Mouse (Mus musculus): ENCODE measurements at regions not wholly inside any gene's neighbourhood (a gene's known extent, or its start where the extent isn't known, plus 50 kb on each side); places are given as distances from the start of the nearest gene placed in this dataset.

DNA sequence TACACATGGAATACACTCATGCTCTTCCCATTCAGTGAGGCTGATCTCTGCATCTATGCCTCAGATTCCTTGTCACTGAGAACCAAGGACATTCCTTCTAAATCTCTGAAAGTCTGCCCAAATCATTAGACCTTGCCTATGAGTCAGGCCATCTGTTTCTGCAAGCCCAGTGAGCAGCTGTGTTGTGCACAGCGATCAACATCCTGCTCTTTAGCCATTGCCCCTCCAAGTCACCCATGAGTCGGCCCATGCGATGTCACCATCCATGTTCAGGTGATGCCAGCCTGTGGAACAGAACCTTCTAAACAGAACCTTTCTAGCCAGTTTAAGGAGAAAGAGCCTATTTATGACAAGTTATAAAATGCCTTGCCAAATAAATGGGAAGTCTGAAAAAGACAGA, 66.4 kb upstream of the Sfrp2 start:
- Histone ChIP-seq H3K4me3 (ENCODE audit: control insufficient read depth, insufficient read depth, low read length) (no peak overlapping the region), H3K4me1 (replicated peaks; ENCODE audit: control insufficient read depth, insufficient read depth, low read length) (no peaks in the 10 kb centered on the region), H3K27ac (ENCODE audit: control insufficient read depth, insufficient read depth, low read length) (no peak overlapping the region), H3K36me3 (ENCODE audit: control insufficient read depth, insufficient read depth, low read length) (no peaks in the 10 kb centered on the region), H3K27me3 (ENCODE audit: control insufficient read depth, insufficient read depth, low read length) (no peaks in the 10 kb centered on the region)
- 96% methylated on average over 3 of the region's 3 CpGs for WGBS
- TF ChIP-seq CTCF (IDR thresholded peaks at IDR 0.05; ENCODE audit: borderline replicate concordance, control insufficient read depth, extremely low read depth, insufficient read depth, low read length, poor library complexity) (no peak), POLR2A (IDR thresholded peaks at IDR 0.05; ENCODE audit: control insufficient read depth, extremely low read depth, insufficient read depth, low read length, poor library complexity) (no peak)
- DNase-seq, result no peak

- Histone ChIP-seq H3K27ac (ENCODE audit: control insufficient read depth, insufficient read depth, low read length) (no peak overlapping the region), H3K27me3 (ENCODE audit: control insufficient read depth, insufficient read depth, low read length) (no peaks in the 10 kb centered on the region), H3K36me3 (ENCODE audit: control insufficient read depth, insufficient read depth, low read length) (no peaks in the 10 kb centered on the region), H3K4me1 (replicated peaks; ENCODE audit: control insufficient read depth, insufficient read depth, low read length) (no peaks in the 10 kb centered on the region), H3K4me3 (ENCODE audit: control insufficient read depth, insufficient read depth, low read length) (no peak overlapping the region)
- TF ChIP-seq CTCF (IDR thresholded peaks at IDR 0.05; ENCODE audit: borderline replicate concordance, control insufficient read depth, extremely low read depth, insufficient read depth, low read length, poor library complexity) (no peak), POLR2A (IDR thresholded peaks at IDR 0.05; ENCODE audit: control insufficient read depth, extremely low read depth, insufficient read depth, low read length, poor library complexity) (no peak)
- DNase-seq, result peak; percentile 31
- 57% methylated on average over 1 of the region's 1 CpGs for WGBS
Observed at GRCm38 (mm10) chr3:83701075-83701474, 65.0 kb upstream of the Sfrp2 start.

- 74% methylated on average over 11 of the region's 11 CpGs for WGBS
- H3K36me3 ChIP-seq (ENCODE audit: control insufficient read depth, insufficient read depth, low read length), result no peaks in the 10 kb centered on the region
- DNase-seq, result no peak
Observed at GRCm38 (mm10) chr3:83704559-83704958, 61.6 kb upstream of the Sfrp2 start.

DNA sequence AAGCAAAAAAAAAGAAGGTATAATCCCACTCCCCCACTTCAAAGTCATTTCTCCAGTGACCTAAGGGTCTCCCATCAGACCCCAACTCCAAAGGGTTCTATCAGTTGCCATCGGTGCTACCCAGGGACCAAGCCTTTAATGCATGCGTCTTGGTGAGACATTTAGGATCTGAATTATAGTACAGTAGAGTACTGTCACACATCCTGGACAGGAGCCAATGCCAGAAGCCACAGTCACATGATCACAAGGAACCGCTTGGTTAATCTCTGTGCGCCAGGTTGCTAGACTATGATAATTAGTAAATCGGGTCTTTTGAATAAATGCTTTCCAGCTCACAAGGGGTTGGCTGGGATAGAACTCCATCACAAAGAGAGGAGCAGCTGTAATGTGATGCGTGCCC, 60.9 kb upstream of the Sfrp2 start:
- Histone ChIP-seq H3K4me1 (replicated peaks; ENCODE audit: control insufficient read depth, insufficient read depth, low read length) (peaks cover 2% of the 10 kb centered on the region), H3K4me3 (ENCODE audit: control insufficient read depth, insufficient read depth, low read length) (no peak overlapping the region), H3K27ac (ENCODE audit: control insufficient read depth, insufficient read depth, low read length) (no peak overlapping the region), H3K27me3 (ENCODE audit: control insufficient read depth, insufficient read depth, low read length) (no peaks in the 10 kb centered on the region), H3K36me3 (ENCODE audit: control insufficient read depth, insufficient read depth, low read length) (no peaks in the 10 kb centered on the region)
- no peak for DNase-seq
- 93% methylated on average over 6 of the region's 6 CpGs for WGBS
- TF ChIP-seq CTCF (IDR thresholded peaks at IDR 0.05; ENCODE audit: borderline replicate concordance, control insufficient read depth, extremely low read depth, insufficient read depth, low read length, poor library complexity), result no peak
- no peak for TF ChIP-seq POLR2A (IDR thresholded peaks at IDR 0.05; ENCODE audit: control insufficient read depth, extremely low read depth, insufficient read depth, low read length, poor library complexity)

More at GRCm38 (mm10) chr3:83704559-83704958, 61.6 kb upstream of the Sfrp2 start:
- Histone ChIP-seq H3K27ac (ENCODE audit: control insufficient read depth, insufficient read depth, low read length) (no peak overlapping the region), H3K4me1 (replicated peaks; ENCODE audit: control insufficient read depth, insufficient read depth, low read length) (peaks cover 2% of the 10 kb centered on the region), H3K27me3 (ENCODE audit: control insufficient read depth, insufficient read depth, low read length) (no peaks in the 10 kb centered on the region), H3K4me3 (ENCODE audit: control insufficient read depth, insufficient read depth, low read length) (no peak overlapping the region)
- TF ChIP-seq CTCF (IDR thresholded peaks at IDR 0.05; ENCODE audit: borderline replicate concordance, control insufficient read depth, extremely low read depth, insufficient read depth, low read length, poor library complexity), result no peak
- no peak for TF ChIP-seq POLR2A (IDR thresholded peaks at IDR 0.05; ENCODE audit: control insufficient read depth, extremely low read depth, insufficient read depth, low read length, poor library complexity)

- peak; percentile 30 for DNase-seq
- TF ChIP-seq CTCF (IDR thresholded peaks at IDR 0.05; ENCODE audit: borderline replicate concordance, control insufficient read depth, extremely low read depth, insufficient read depth, low read length, poor library complexity) (no peak), POLR2A (IDR thresholded peaks at IDR 0.05; ENCODE audit: control insufficient read depth, extremely low read depth, insufficient read depth, low read length, poor library complexity) (no peak)
- Histone ChIP-seq H3K4me1 (replicated peaks; ENCODE audit: control insufficient read depth, insufficient read depth, low read length) (peaks cover 2% of the 10 kb centered on the region), H3K36me3 (ENCODE audit: control insufficient read depth, insufficient read depth, low read length) (no peaks in the 10 kb centered on the region), H3K4me3 (ENCODE audit: control insufficient read depth, insufficient read depth, low read length) (no peak overlapping the region), H3K27ac (ENCODE audit: control insufficient read depth, insufficient read depth, low read length) (no peak overlapping the region), H3K27me3 (ENCODE audit: control insufficient read depth, insufficient read depth, low read length) (no peaks in the 10 kb centered on the region)
- 14% methylated on average over 13 of the region's 13 CpGs for WGBS
Observed at GRCm38 (mm10) chr3:83706531-83707243, 59.4 kb upstream of the Sfrp2 start.

DNA sequence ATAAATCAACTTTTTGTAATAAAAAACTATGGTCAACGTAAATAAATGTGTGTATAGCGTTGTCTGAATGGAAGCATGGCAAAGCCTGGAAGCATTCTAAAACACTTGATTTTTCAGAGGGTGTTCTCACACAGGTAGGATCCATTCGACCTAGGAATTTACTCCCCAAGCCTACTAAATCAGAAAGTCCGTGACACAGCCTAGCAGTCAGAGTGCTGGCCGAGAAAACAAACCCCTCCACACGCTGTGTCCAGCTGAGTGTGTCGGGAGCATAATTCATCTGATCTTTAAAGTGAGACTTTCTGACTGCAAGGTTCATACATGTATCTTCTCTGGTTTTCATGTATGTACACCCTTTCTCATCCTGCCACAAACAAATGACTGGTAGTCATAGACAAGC, 58.8 kb upstream of the Sfrp2 start:
- no peaks in the 10 kb centered on the region for H3K27me3 ChIP-seq (ENCODE audit: control insufficient read depth, insufficient read depth, low read length)
- TF ChIP-seq CTCF (IDR thresholded peaks at IDR 0.05; ENCODE audit: borderline replicate concordance, control insufficient read depth, extremely low read depth, insufficient read depth, low read length, poor library complexity) (no peak), POLR2A (IDR thresholded peaks at IDR 0.05; ENCODE audit: control insufficient read depth, extremely low read depth, insufficient read depth, low read length, poor library complexity) (no peak)
- H3K4me3 ChIP-seq (ENCODE audit: control insufficient read depth, insufficient read depth, low read length), result no peak overlapping the region
- no peaks in the 10 kb centered on the region for H3K36me3 ChIP-seq (ENCODE audit: control insufficient read depth, insufficient read depth, low read length)
- H3K4me1 ChIP-seq (replicated peaks; ENCODE audit: control insufficient read depth, insufficient read depth, low read length), result peaks cover 2% of the 10 kb centered on the region
- 90% methylated on average over 7 of the region's 7 CpGs for WGBS
- DNase-seq, result no peak
- H3K27ac ChIP-seq (ENCODE audit: control insufficient read depth, insufficient read depth, low read length), result no peak overlapping the region
